Mouse (Mus musculus): ENCODE results near the gene Lonp2. TPM values are rescaled to one million over a fixed set of nuclear protein-coding genes. Genes with fewer than 3 reads are reported as not detected.

Gene Lonp2
- polyA plus RNA-seq, 1 experiment from 2014 or later = 103 TPM

- Histone ChIP-seq H3K9me3 (no peaks in the 10 kb centered on the region), H3K27me3 (no peaks in the 10 kb centered on the region), H3K4me2 (no peak overlapping the region), H3K9ac (no peak overlapping the region), H3K4me1 (replicated peaks) (peaks cover 3% of the 10 kb centered on the region), H3K27ac (replicated peaks) (no peak overlapping the region), H3K36me3 (peaks cover 52% of the 10 kb centered on the region), H3K4me3 (no peak overlapping the region)
- 92% methylated on average over 1 of the region's 1 CpGs for WGBS
- no peak for ATAC-seq (ENCODE audit: low read depth)
Observed at GRCm38 (mm10) chr8:86719368-86719767, 95.5 kb downstream of the Lonp2 start.

GRCm38 (mm10) chr8:86720756-86721459 is 97.1 kb downstream of the Lonp2 start:
- H3K36me3 ChIP-seq = peaks cover 48% of the 10 kb centered on the region
- no peak overlapping the region for H3K4me2 ChIP-seq
- no peak overlapping the region for H3K27ac ChIP-seq (replicated peaks)
- no peak overlapping the region for H3K9ac ChIP-seq
- H3K9me3 ChIP-seq = no peaks in the 10 kb centered on the region
- H3K4me3 ChIP-seq = no peak overlapping the region
- no peak for ATAC-seq (ENCODE audit: low read depth)
- 97% methylated on average over 6 of the region's 6 CpGs for whole genome bisulfite sequencing
- H3K4me1 ChIP-seq (replicated peaks) = no peaks in the 10 kb centered on the region
- H3K27me3 ChIP-seq = no peaks in the 10 kb centered on the region

DNA sequence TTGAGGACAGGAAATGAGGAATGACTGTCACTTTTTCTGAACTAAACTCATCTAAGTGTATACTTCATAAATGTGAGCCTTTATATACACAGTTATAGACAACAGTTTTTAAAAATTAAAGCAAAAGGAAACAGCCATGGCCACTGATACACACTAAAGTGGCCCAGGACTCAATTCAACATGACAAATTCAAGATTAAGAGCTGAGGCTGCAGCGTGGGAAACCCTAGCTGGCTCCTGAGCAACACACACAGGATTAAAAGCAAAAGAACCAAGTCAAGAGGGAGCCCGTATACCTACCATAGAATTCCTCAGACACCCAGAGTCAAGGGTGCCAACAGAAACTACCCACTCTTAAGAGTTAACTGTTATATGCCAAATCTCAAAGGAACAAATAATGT is 97.6 kb downstream of the Lonp2 start:
- H3K27me3 ChIP-seq = no peaks in the 10 kb centered on the region
- no peak overlapping the region for H3K9ac ChIP-seq
- H3K4me3 ChIP-seq = no peak overlapping the region
- ATAC-seq (ENCODE audit: low read depth) = no peak
- H3K4me1 ChIP-seq (replicated peaks) = no peaks in the 10 kb centered on the region
- WGBS = 90% methylated on average over 2 of the region's 2 CpGs
- no peak overlapping the region for H3K27ac ChIP-seq (replicated peaks)
- no peaks in the 10 kb centered on the region for H3K9me3 ChIP-seq
- no peak overlapping the region for H3K4me2 ChIP-seq
- peaks cover 43% of the 10 kb centered on the region for H3K36me3 ChIP-seq

DNA sequence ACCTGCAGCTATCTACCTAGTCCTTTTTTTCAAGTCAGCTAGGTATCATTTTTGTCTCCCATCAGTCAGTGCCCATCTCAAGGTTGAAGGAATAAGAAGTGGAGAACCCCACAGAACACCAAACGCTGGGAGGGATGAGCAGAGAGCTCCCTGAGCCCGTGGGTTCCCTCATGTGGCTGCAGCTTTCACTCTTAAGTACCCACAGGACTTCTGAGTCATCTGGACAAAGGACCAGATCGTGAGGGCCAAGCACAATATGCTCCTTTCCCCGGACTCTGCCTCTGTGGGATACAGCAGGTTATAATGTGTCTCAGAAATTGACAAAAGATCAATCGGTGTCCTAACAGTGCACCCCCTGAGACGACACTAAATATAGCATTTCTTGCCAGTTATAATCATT is 103.1 kb downstream of the Lonp2 start:
- Histone ChIP-seq H3K9me3 (no peaks in the 10 kb centered on the region), H3K9ac (no peak overlapping the region), H3K4me3 (no peak overlapping the region), H3K27me3 (no peaks in the 10 kb centered on the region), H3K36me3 (peaks cover 15% of the 10 kb centered on the region), H3K27ac (replicated peaks) (no peak overlapping the region; the same call in 1 of the 2 replicates), H3K4me2 (no peak overlapping the region), H3K4me1 (replicated peaks) (peaks cover 36% of the 10 kb centered on the region)
- ATAC-seq (ENCODE audit: low read depth) = no peak
- 78% methylated on average over 6 of the region's 6 CpGs for WGBS

DNA sequence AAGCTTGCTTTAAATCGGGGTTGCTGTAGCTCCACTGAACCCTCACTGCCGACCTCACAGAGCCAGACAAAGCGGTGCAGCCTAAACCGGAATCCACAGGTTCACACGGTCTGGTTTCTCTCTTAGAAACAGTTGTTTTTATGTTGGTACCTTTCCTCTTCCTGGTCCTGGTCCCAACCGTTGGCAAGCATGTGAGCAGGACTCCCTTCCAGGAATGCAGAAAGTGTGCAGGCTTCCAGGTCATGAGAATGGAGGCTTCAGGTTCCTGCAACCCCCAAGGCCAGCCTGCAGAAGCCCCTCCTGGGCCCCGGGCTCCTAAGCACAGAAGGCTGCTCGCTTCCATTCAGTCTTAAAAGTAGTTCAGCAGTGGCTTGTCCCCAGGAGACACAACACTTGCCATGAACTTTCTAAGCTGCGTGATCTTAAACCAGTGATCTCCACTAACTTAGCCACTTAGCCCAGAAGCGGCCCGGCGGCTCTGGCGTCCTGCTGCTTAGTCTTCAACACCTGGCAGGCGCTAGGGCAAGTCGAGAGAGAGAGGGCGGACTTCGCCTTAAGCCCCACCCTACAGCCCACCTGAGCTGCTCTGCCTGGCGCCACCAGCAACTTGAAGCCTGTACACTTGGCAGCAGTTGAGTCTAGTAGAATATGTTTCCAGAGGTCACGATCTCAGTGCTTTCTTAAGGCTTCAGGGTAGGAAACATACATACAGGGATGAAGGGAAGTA is 104.5 kb downstream of the Lonp2 start:
- no peaks in the 10 kb centered on the region for H3K27me3 ChIP-seq
- 76% methylated on average over 19 of the region's 19 CpGs for WGBS

DNA sequence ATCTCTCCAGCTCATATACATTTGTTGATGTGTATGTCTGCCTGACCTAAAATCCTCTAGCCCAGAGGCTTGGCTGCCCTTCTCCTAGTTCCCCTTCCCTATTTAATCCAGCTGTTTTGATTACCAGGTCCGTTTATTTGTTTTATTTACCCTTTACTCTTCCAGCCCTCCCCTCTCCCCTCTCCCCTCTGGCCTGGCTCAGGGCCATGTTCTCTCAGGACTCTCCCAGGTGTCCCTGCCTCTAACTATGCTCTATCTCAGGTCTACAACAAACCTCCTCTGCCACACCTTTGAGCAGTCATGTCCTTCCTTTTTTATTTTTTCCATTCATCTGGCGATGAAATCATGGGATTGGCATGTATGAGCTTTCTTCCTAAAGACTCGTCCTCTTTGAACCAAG is 106.5 kb downstream of the Lonp2 start:
- peaks cover 4% of the 10 kb centered on the region; the same call in 1 of the 2 replicates for H3K36me3 ChIP-seq
- H3K4me1 ChIP-seq (replicated peaks) = peaks cover 42% of the 10 kb centered on the region
- H3K9me3 ChIP-seq = no peaks in the 10 kb centered on the region
- no peak overlapping the region for H3K27ac ChIP-seq (replicated peaks)
- H3K27me3 ChIP-seq = no peaks in the 10 kb centered on the region
- no peak overlapping the region for H3K4me2 ChIP-seq
- WGBS = 66% methylated on average over 3 of the region's 3 CpGs
- H3K4me3 ChIP-seq = no peak overlapping the region
- ATAC-seq (ENCODE audit: low read depth) = no peak; the same call in 1 of the 2 replicates
- H3K9ac ChIP-seq = no peak overlapping the region

More for the DNA sequence above, 104.5 kb downstream of the Lonp2 start:
- Histone ChIP-seq H3K36me3 (peaks cover 9% of the 10 kb centered on the region; the same call in 1 of the 2 replicates), H3K4me2 (no peak overlapping the region), H3K9ac (no peak overlapping the region), H3K9me3 (no peaks in the 10 kb centered on the region), H3K4me1 (replicated peaks) (peaks cover 36% of the 10 kb centered on the region), H3K27ac (replicated peaks) (no peak overlapping the region), H3K4me3 (no peak overlapping the region)
- ATAC-seq (ENCODE audit: low read depth) = no peak

DNA sequence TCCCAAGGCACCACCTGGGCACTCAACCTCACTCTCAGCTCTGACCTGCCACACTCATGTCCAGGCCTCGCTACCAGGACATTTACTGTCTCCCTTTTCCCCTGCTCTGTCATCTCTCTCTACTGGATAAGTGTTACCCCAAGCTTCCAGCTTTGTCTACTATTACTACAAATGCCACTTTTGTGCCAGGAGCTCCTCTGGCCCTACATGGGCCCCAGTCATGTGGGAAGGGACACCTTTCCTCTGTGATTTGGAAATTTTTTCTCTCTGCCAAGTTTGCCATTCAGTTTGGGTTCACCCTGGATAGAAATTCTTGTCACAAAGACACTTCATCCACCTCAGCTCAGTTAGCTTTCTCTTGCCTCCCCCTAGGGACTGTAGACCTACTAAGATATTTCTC is 107.0 kb downstream of the Lonp2 start:
- Histone ChIP-seq H3K4me1 (replicated peaks) (peaks cover 47% of the 10 kb centered on the region), H3K9ac (no peak overlapping the region), H3K9me3 (no peaks in the 10 kb centered on the region), H3K27me3 (no peaks in the 10 kb centered on the region), H3K36me3 (0 out of 2 replicates have a peak, but pooled peaks cover 2% of the 10 kb centered on the region), H3K4me3 (no peak overlapping the region), H3K27ac (replicated peaks) (no peak overlapping the region), H3K4me2 (no peak overlapping the region)
- ATAC-seq (ENCODE audit: low read depth) = no peak
- WGBS = 97% methylated on average over 1 of the region's 1 CpGs

DNA sequence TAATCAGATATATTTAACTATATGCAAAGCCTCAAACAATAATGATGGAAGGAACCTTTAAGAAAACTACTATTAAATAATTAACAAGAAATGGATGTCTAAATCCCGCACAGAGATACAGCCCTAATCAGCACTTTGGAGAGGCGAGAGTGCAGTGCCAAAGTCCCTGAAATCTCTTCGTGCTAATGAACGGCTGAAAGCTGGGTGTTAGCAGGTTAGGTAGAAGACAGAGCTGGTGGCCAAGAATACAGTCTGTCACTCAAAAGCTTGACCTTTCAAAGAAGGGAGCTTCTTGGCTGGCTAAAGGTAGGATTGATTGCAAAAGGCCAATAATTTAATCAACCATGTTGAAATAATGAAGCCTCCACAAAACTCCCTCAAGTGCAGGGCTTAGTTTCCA is 110.3 kb downstream of the Lonp2 start:
- no peak for ATAC-seq (ENCODE audit: low read depth)
- Histone ChIP-seq H3K36me3 (no peaks in the 10 kb centered on the region), H3K4me1 (replicated peaks) (peaks cover 34% of the 10 kb centered on the region), H3K9me3 (no peaks in the 10 kb centered on the region), H3K27me3 (no peaks in the 10 kb centered on the region), H3K27ac (replicated peaks) (no peak overlapping the region), H3K4me3 (no peak overlapping the region), H3K9ac (no peak overlapping the region), H3K4me2 (no peak overlapping the region)
- 78% methylated on average over 4 of the region's 4 CpGs for WGBS

DNA sequence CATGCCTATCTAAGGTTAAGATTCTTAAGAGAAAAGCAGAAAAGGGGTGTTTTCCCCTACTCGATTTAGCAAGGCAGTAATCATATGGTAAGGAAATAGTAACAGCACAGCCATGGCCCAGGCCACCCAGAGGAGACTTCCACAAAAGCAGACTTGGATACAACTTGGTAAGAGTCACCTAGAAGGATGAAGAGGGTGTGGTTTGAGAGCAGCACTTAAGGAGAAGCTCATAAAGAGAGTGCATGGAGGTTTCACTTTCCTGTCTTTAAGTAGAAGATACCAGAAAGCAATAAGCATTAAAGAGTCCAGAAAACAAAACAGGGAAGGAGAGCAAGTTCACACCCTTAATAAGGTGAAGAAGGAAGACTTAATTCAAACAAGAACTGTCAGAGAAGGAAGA is 111.1 kb downstream of the Lonp2 start:
- ATAC-seq (ENCODE audit: low read depth) = no peak
- WGBS = 77% methylated on average over 1 of the region's 1 CpGs
- H3K36me3 ChIP-seq = no peaks in the 10 kb centered on the region
- H3K4me2 ChIP-seq = no peak overlapping the region
- H3K4me1 ChIP-seq (replicated peaks) = peaks cover 34% of the 10 kb centered on the region
- no peak overlapping the region for H3K27ac ChIP-seq (replicated peaks)
- no peaks in the 10 kb centered on the region for H3K27me3 ChIP-seq
- no peak overlapping the region for H3K9ac ChIP-seq
- no peak overlapping the region for H3K4me3 ChIP-seq
- no peaks in the 10 kb centered on the region for H3K9me3 ChIP-seq

- no peak overlapping the region for H3K9ac ChIP-seq
- H3K4me2 ChIP-seq = no peak overlapping the region
- 55% methylated on average over 3 of the region's 3 CpGs for WGBS
- H3K27ac ChIP-seq (replicated peaks) = no peak overlapping the region
- ATAC-seq (ENCODE audit: low read depth) = no peak
- no peaks in the 10 kb centered on the region for H3K36me3 ChIP-seq
- no peaks in the 10 kb centered on the region for H3K9me3 ChIP-seq
- peaks cover 30% of the 10 kb centered on the region for H3K4me1 ChIP-seq (replicated peaks)
- no peak overlapping the region for H3K4me3 ChIP-seq
- no peaks in the 10 kb centered on the region for H3K27me3 ChIP-seq
Observed at GRCm38 (mm10) chr8:86735446-86736111, 111.7 kb downstream of the Lonp2 start.

DNA sequence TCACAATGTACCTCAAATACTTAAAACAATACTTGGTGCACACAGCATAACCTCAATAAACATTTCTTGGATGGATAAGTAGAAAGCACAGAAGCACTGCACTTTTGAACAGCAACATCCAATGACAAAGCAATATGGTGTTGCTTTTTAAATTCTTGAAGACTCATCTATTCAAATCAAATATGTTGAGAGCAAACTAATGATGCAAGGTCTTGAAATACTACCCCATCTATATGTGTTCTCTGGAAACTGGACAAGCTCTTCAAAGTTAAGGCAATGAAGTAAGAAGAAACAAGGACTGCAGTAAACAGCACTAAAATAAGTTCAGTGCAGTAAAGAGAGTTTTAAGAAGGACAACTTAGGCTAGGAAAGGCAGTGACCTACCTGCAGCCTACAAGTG is 117.1 kb downstream of the Lonp2 start:
- Histone ChIP-seq H3K4me1 (replicated peaks) (peaks cover 46% of the 10 kb centered on the region), H3K4me2 (no peak overlapping the region), H3K9ac (no peak overlapping the region), H3K27ac (replicated peaks) (no peak overlapping the region), H3K27me3 (no peaks in the 10 kb centered on the region), H3K36me3 (no peaks in the 10 kb centered on the region), H3K9me3 (no peaks in the 10 kb centered on the region), H3K4me3 (no peak overlapping the region)
- no peak for ATAC-seq (ENCODE audit: low read depth)

DNA sequence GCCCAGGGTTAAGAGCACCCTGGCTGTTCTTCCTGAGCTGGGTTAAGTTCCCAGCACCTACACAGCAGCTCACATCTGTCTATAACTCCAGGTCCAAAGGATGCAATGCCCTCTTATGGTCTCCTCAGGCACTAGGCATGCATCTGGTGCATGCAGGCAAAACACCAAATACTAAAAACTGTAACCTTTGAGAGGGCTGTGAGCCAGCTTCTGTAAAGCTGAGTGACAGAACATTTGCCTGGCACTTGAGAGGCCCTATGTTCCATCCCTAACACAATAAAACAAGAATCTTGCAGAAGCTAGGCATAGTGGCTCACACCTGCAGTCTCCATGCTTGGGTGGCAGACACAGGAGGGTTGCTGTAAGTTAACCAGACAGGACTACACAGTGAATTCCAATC is 117.8 kb downstream of the Lonp2 start:
- H3K9me3 ChIP-seq = no peaks in the 10 kb centered on the region
- no peak overlapping the region for H3K9ac ChIP-seq
- H3K27ac ChIP-seq (replicated peaks) = no peak overlapping the region
- no peaks in the 10 kb centered on the region for H3K36me3 ChIP-seq
- no peak for ATAC-seq (ENCODE audit: low read depth)
- no peak overlapping the region for H3K4me3 ChIP-seq
- H3K4me2 ChIP-seq = no peak overlapping the region
- peaks cover 46% of the 10 kb centered on the region for H3K4me1 ChIP-seq (replicated peaks)
- H3K27me3 ChIP-seq = no peaks in the 10 kb centered on the region
